15 mouse cellular contexts compared by ENCODE assay signal in genomic region chr11:35406522-35406921, GRCm38 (mm10).
A peak's percentile ranks its signal among the peaks of the same experiment; 100 is the strongest.
DNase-seq lines count a peak whose midpoint lies in the region; ATAC-seq and TF ChIP-seq lines count a peak whose summit lies in the region.
"Had no signal": no experiment of that assay in that cellular context is flagged by ENCODE, and none has a peak within 500 bp of the region (broad histone marks: within the 10 kb centered on the region; RNA-seq: fewer than 3 reads in every experiment).

No protein-coding gene starts in this region.

- H3K9me3 ChIP-seq in heart, embryonic 12.5 days (replicated peaks) = no peaks in the 10 kb centered on the region
- no peaks in the 10 kb centered on the region for H3K9me3 ChIP-seq in lung, embryonic 15.5 days
- H3K9me3 ChIP-seq in limb, embryonic 12.5 days = no peaks in the 10 kb centered on the region
- H3K9me3 ChIP-seq: stomach, embryonic 15.5 days had no signal

- TF ChIP-seq CTCF in lung, adult 2 months (IDR thresholded peaks at IDR 0.05; ENCODE audit: insufficient read depth, low read length) = no peak

- WGBS in heart, embryonic 12.5 days = 72% methylated on average over 6 of the region's 6 CpGs
- WGBS in lung, embryonic 15.5 days = 51% methylated on average over 6 of the region's 6 CpGs
- 66% methylated on average over 6 of the region's 6 CpGs for WGBS in lung, adult 2 months
- 73% methylated on average over 6 of the region's 6 CpGs for WGBS in limb, embryonic 12.5 days

- H3K4me2 ChIP-seq in heart, embryonic 12.5 days = no peak overlapping the region
- H3K4me2 ChIP-seq in lung, embryonic 15.5 days = no peak overlapping the region
- no peak overlapping the region for H3K4me2 ChIP-seq in limb, embryonic 12.5 days
- H3K4me2 ChIP-seq: stomach, embryonic 15.5 days had no signal

- DNase-seq in heart, postnatal 4 days = no peak
- no peak for DNase-seq in lung, adult 2 months
- peak; percentile 24 for DNase-seq in lung, postnatal 14 days
- no peak for DNase-seq in embryo, embryonic 10 days (ENCODE audit: low spot score)
- DNase-seq: adrenal gland, postnatal 25 days; cerebellum, adult 9-10 months; kidney, postnatal 14 days had no signal

- peaks cover 9% of the 10 kb centered on the region; the same call in 1 of the 2 replicates for H3K27me3 ChIP-seq in heart, embryonic 12.5 days (replicated peaks)
- peaks cover 6% of the 10 kb centered on the region; the same call in 1 of the 2 replicates for H3K27me3 ChIP-seq in lung, embryonic 15.5 days
- H3K27me3 ChIP-seq in limb, embryonic 12.5 days = no peaks in the 10 kb centered on the region
- H3K27me3 ChIP-seq: stomach, embryonic 15.5 days had no signal

- H3K36me3 ChIP-seq in heart, embryonic 12.5 days = no peaks in the 10 kb centered on the region
- H3K36me3 ChIP-seq in lung, embryonic 15.5 days = no peaks in the 10 kb centered on the region
- H3K36me3 ChIP-seq in limb, embryonic 12.5 days = no peaks in the 10 kb centered on the region
- H3K36me3 ChIP-seq: stomach, embryonic 15.5 days had no signal

- ATAC-seq in heart, embryonic 12.5 days (ENCODE audit: insufficient number of reproducible peaks, low FRiP score) = no peak
- ATAC-seq in lung, embryonic 15.5 days (ENCODE audit: borderline replicate concordance, extremely low read depth, low FRiP score, low TSS enrichment) = peak; percentile 62
- ATAC-seq in limb, embryonic 12.5 days (ENCODE audit: insufficient number of reproducible peaks, insufficient read depth, low FRiP score, low TSS enrichment, low read depth) = no peak
- ATAC-seq: intestine, postnatal 0 days had no signal

- 0 out of 2 replicates have a peak overlapping the region, but pooled peaks have one; percentile 3 for H3K9ac ChIP-seq in heart, embryonic 12.5 days
- no peak overlapping the region for H3K9ac ChIP-seq in lung, embryonic 15.5 days
- H3K9ac ChIP-seq in limb, embryonic 12.5 days (replicated peaks) = no peak overlapping the region
- H3K9ac ChIP-seq: liver, embryonic 14.5 days; stomach, embryonic 15.5 days had no signal

- no peak overlapping the region for H3K27ac ChIP-seq in heart, embryonic 12.5 days (ENCODE audit: poor library complexity, severe bottlenecking)
- H3K27ac ChIP-seq in lung, embryonic 15.5 days = peak overlapping the region; percentile 42; the same call in 1 of the 2 replicates
- peak overlapping the region; percentile 83 for H3K27ac ChIP-seq in limb, embryonic 12.5 days
- H3K27ac ChIP-seq: liver, embryonic 14.5 days; stomach, embryonic 15.5 days had no signal

- TF ChIP-seq POLR2A in lung, adult 2 months (IDR thresholded peaks at IDR 0.05; ENCODE audit: borderline replicate concordance, extremely low read depth, low read depth, low read length) = no peak

- H3K4me3 ChIP-seq in heart, embryonic 12.5 days = no peak overlapping the region
- H3K4me3 ChIP-seq in lung, embryonic 15.5 days = no peak overlapping the region
- no peak overlapping the region for H3K4me3 ChIP-seq in lung, adult 2 months (replicated peaks; ENCODE audit: extremely low read depth, low read depth, low read length)
- no peak overlapping the region for H3K4me3 ChIP-seq in limb, embryonic 12.5 days (replicated peaks)
- H3K4me3 ChIP-seq: erythroblast, embryonic 14.5 days; myocyte; stomach, embryonic 15.5 days had no signal

- peaks cover 22% of the 10 kb centered on the region for H3K4me1 ChIP-seq in heart, embryonic 12.5 days (replicated peaks)
- H3K4me1 ChIP-seq in lung, embryonic 15.5 days = peaks cover 21% of the 10 kb centered on the region
- no peaks in the 10 kb centered on the region for H3K4me1 ChIP-seq in lung, adult 2 months (ENCODE audit: control insufficient read depth, insufficient read depth, low read length)
- peaks cover 66% of the 10 kb centered on the region for H3K4me1 ChIP-seq in limb, embryonic 12.5 days (replicated peaks)
